Mouse (Mus musculus): ENCODE data around the gene Wfs1. TPM values are rescaled to one million over a fixed set of nuclear protein-coding genes. Genes with fewer than 3 reads are reported as not detected.
"Not testable (repeated sequence)": the region's sequence is repeated elsewhere in the genome, so short reads cannot be mapped to it uniquely, and the experiment has no call there.

Gene Wfs1
- polyA plus RNA-seq, 1 experiment from 2014 or later: 13.1 TPM

GRCm38 (mm10) chr5:36945102-36945701 is 43.8 kb downstream of the Wfs1 start:
- 43% methylated on average over 8 of the region's 8 CpGs for WGBS
- ATAC-seq (ENCODE audit: insufficient read depth, low FRiP score): no peak
- Histone ChIP-seq H3K36me3 (ENCODE audit: control insufficient read depth, insufficient read depth, low read length) (no peaks in the 10 kb centered on the region), H3K9me3 (replicated peaks; ENCODE audit: control insufficient read depth, low read length) (no peaks in the 10 kb centered on the region), H3K4me2 (ENCODE audit: low read depth, low read length) (no peak overlapping the region), H3K27me3 (ENCODE audit: control insufficient read depth, insufficient read depth, low read length) (no peaks in the 10 kb centered on the region), H3K9ac (ENCODE audit: low read length) (no peak overlapping the region), H3K4me1 (ENCODE audit: control insufficient read depth, insufficient read depth, low read length) (no peaks in the 10 kb centered on the region), H3K27ac (ENCODE audit: low read length) (no peak overlapping the region), H3K4me3 (replicated peaks; ENCODE audit: low read length) (no peak overlapping the region)

DNA sequence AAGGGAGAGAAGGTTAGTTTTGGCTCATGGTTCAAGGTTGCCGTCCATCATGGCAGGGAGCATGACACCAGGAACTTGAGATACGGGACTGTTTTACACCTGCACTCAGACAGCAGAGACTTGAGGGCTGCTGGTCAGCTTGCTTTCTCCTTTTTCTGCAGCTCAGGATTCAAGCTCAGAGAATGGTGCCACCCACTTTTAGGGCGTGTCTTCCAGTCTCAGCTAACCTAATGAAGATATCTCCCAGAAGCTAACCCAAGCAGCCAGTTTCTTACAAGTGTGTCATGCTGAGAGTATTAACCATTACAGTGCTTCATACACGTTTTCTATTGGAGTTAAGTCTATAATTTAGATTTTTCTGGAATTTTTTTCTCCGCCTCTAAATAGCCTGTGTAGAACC is 44.5 kb downstream of the Wfs1 start:
- Histone ChIP-seq H3K4me1 (ENCODE audit: control insufficient read depth, insufficient read depth, low read length) (no peaks in the 10 kb centered on the region), H3K4me3 (replicated peaks; ENCODE audit: low read length) (no peak overlapping the region), H3K9ac (ENCODE audit: low read length) (no peak overlapping the region), H3K9me3 (replicated peaks; ENCODE audit: control insufficient read depth, low read length) (no peaks in the 10 kb centered on the region), H3K27ac (ENCODE audit: low read length) (no peak overlapping the region), H3K27me3 (ENCODE audit: control insufficient read depth, insufficient read depth, low read length) (no peaks in the 10 kb centered on the region), H3K4me2 (ENCODE audit: low read depth, low read length) (no peak overlapping the region), H3K36me3 (ENCODE audit: control insufficient read depth, insufficient read depth, low read length) (no peaks in the 10 kb centered on the region)
- 54% methylated on average over 5 of the region's 5 CpGs for WGBS
- no peak for ATAC-seq (ENCODE audit: insufficient read depth, low FRiP score)

DNA sequence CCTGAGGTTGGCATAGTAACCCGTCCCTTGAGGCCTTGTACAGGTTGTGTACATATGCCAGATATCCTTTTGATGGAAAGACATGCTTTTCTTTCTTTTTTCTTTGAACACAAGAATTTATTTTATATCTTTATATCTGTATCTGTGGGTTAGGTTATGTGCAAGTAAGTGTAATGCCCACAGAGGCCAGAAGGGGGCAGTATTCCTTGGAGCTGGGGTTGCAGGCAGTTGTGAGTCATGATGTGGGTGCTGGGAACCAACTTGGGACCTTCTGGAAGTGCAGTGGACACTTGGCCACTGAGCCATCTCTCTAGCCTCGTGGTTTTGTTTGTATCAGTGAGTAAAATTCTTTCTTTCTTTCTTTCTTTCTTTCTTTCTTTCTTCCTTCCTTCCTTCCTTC is 46.6 kb downstream of the Wfs1 start:
- Histone ChIP-seq H3K4me2 (ENCODE audit: low read depth, low read length) (no peak overlapping the region), H3K27ac (ENCODE audit: low read length) (no peak overlapping the region), H3K4me3 (replicated peaks; ENCODE audit: low read length) (no peak overlapping the region), H3K36me3 (ENCODE audit: control insufficient read depth, insufficient read depth, low read length) (no peaks in the 10 kb centered on the region), H3K27me3 (ENCODE audit: control insufficient read depth, insufficient read depth, low read length) (no peaks in the 10 kb centered on the region), H3K9me3 (replicated peaks; ENCODE audit: control insufficient read depth, low read length) (no peaks in the 10 kb centered on the region), H3K9ac (ENCODE audit: low read length) (no peak overlapping the region), H3K4me1 (ENCODE audit: control insufficient read depth, insufficient read depth, low read length) (no peaks in the 10 kb centered on the region)
- 85% methylated on average over 2 of the region's 2 CpGs for WGBS
- no peak for ATAC-seq (ENCODE audit: insufficient read depth, low FRiP score)

GRCm38 (mm10) chr5:36938991-36939390 is 50.0 kb downstream of the Wfs1 start:
- not testable (repeated sequence) for H3K9ac ChIP-seq (ENCODE audit: low read length); H3K4me1 ChIP-seq (ENCODE audit: control insufficient read depth, insufficient read depth, low read length); H3K36me3 ChIP-seq (ENCODE audit: control insufficient read depth, insufficient read depth, low read length); H3K4me3 ChIP-seq (replicated peaks; ENCODE audit: low read length); H3K27me3 ChIP-seq (ENCODE audit: control insufficient read depth, insufficient read depth, low read length); ATAC-seq (ENCODE audit: insufficient read depth, low FRiP score); H3K27ac ChIP-seq (ENCODE audit: low read length); H3K4me2 ChIP-seq (ENCODE audit: low read depth, low read length); H3K9me3 ChIP-seq (replicated peaks; ENCODE audit: control insufficient read depth, low read length)
- 50% methylated on average over 2 of the region's 2 CpGs for WGBS

- H3K27ac ChIP-seq (ENCODE audit: low read length): no peak overlapping the region
- H3K4me2 ChIP-seq (ENCODE audit: low read depth, low read length): no peak overlapping the region
- no peak overlapping the region for H3K4me3 ChIP-seq (replicated peaks; ENCODE audit: low read length)
- H3K9ac ChIP-seq (ENCODE audit: low read length): no peak overlapping the region
- WGBS: 87% methylated on average over 5 of the region's 5 CpGs
- H3K36me3 ChIP-seq (ENCODE audit: control insufficient read depth, insufficient read depth, low read length): no peaks in the 10 kb centered on the region
- no peaks in the 10 kb centered on the region for H3K27me3 ChIP-seq (ENCODE audit: control insufficient read depth, insufficient read depth, low read length)
- H3K4me1 ChIP-seq (ENCODE audit: control insufficient read depth, insufficient read depth, low read length): no peaks in the 10 kb centered on the region
- no peaks in the 10 kb centered on the region for H3K9me3 ChIP-seq (replicated peaks; ENCODE audit: control insufficient read depth, low read length)
- ATAC-seq (ENCODE audit: insufficient read depth, low FRiP score): no peak
Observed at GRCm38 (mm10) chr5:36938021-36938420, 51.0 kb downstream of the Wfs1 start.

- ATAC-seq (ENCODE audit: insufficient read depth, low FRiP score): no peak
- no peaks in the 10 kb centered on the region for H3K36me3 ChIP-seq (ENCODE audit: control insufficient read depth, insufficient read depth, low read length)
- no peaks in the 10 kb centered on the region for H3K9me3 ChIP-seq (replicated peaks; ENCODE audit: control insufficient read depth, low read length)
- no peaks in the 10 kb centered on the region for H3K27me3 ChIP-seq (ENCODE audit: control insufficient read depth, insufficient read depth, low read length)
- WGBS: 77% methylated on average over 7 of the region's 7 CpGs
- H3K4me1 ChIP-seq (ENCODE audit: control insufficient read depth, insufficient read depth, low read length): no peaks in the 10 kb centered on the region
- no peak overlapping the region for H3K4me2 ChIP-seq (ENCODE audit: low read depth, low read length)
- H3K4me3 ChIP-seq (replicated peaks; ENCODE audit: low read length): no peak overlapping the region
- no peak overlapping the region for H3K9ac ChIP-seq (ENCODE audit: low read length)
- H3K27ac ChIP-seq (ENCODE audit: low read length): no peak overlapping the region
Observed at GRCm38 (mm10) chr5:36936548-36936947, 52.5 kb downstream of the Wfs1 start.

DNA sequence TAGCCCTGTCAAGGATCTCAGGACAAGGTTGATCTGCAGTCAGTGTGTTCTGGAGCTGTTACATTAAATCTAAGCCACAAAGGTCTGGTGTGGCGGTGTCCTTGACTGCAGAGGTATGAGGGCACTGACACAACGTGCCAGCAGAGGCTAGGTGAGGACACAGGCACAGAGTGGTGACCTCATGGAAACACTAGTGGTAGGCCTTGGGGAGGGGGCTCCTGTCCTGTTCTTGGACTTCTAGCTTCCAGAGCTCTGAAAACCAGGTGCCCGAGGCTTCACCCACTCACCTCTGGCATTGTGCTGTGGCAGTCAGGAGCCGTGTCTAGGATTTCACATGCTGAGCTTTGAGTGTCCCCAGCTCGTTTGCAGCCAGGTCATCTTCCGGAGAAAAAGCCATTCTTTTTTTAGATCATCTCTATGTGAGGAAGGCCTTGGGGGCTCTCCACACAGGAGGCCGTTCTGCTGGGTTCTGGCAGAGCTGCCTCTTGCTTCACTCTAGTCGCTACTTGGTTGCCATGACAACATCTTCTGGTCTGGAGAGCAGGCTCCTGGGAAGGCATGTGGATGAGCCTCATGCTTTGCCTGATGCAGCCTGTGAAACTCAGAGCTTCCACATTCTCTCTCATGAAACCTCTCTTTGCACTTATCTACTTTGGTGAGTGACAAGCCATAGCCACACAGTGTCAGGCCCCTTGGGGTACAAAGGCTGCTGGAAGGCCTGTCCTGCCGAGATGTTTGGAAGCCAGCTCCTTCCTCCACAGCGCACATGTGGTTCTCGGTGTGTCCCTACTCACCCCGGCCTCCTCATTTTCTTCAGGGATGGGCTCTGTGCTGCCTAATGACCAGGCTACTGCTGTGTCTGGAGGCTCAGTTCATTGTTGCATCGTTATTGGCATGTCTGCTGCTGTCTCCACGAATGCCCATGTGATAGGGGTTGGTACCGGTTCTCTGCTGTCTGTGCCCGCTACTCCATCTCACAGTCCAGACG is 53.2 kb downstream of the Wfs1 start:
- Histone ChIP-seq H3K9me3 (replicated peaks; ENCODE audit: control insufficient read depth, low read length) (no peaks in the 10 kb centered on the region), H3K27me3 (ENCODE audit: control insufficient read depth, insufficient read depth, low read length) (no peaks in the 10 kb centered on the region), H3K4me1 (ENCODE audit: control insufficient read depth, insufficient read depth, low read length) (no peaks in the 10 kb centered on the region), H3K4me2 (ENCODE audit: low read depth, low read length) (no peak overlapping the region), H3K27ac (ENCODE audit: low read length) (no peak overlapping the region), H3K36me3 (ENCODE audit: control insufficient read depth, insufficient read depth, low read length) (no peaks in the 10 kb centered on the region), H3K4me3 (replicated peaks; ENCODE audit: low read length) (no peak overlapping the region), H3K9ac (ENCODE audit: low read length) (no peak overlapping the region)
- WGBS: 69% methylated on average over 17 of the region's 17 CpGs
- no peak for ATAC-seq (ENCODE audit: insufficient read depth, low FRiP score)

- Histone ChIP-seq H3K36me3 (ENCODE audit: control insufficient read depth, insufficient read depth, low read length) (no peaks in the 10 kb centered on the region), H3K4me1 (ENCODE audit: control insufficient read depth, insufficient read depth, low read length) (no peaks in the 10 kb centered on the region), H3K4me2 (ENCODE audit: low read depth, low read length) (no peak overlapping the region), H3K4me3 (replicated peaks; ENCODE audit: low read length) (no peak overlapping the region), H3K9ac (ENCODE audit: low read length) (no peak overlapping the region), H3K27me3 (ENCODE audit: control insufficient read depth, insufficient read depth, low read length) (no peaks in the 10 kb centered on the region), H3K27ac (ENCODE audit: low read length) (no peak overlapping the region), H3K9me3 (replicated peaks; ENCODE audit: control insufficient read depth, low read length) (no peaks in the 10 kb centered on the region)
- WGBS: 42% methylated on average over 7 of the region's 8 CpGs
- peak; percentile 41; the same call in 1 of the 2 replicates for ATAC-seq (ENCODE audit: insufficient read depth, low FRiP score)
Observed at GRCm38 (mm10) chr5:36933383-36933782, 55.6 kb downstream of the Wfs1 start.

- H3K4me3 ChIP-seq (replicated peaks; ENCODE audit: low read length): no peak overlapping the region
- H3K27me3 ChIP-seq (ENCODE audit: control insufficient read depth, insufficient read depth, low read length): no peaks in the 10 kb centered on the region
- H3K4me2 ChIP-seq (ENCODE audit: low read depth, low read length): no peak overlapping the region
- H3K9ac ChIP-seq (ENCODE audit: low read length): no peak overlapping the region
- no peaks in the 10 kb centered on the region for H3K9me3 ChIP-seq (replicated peaks; ENCODE audit: control insufficient read depth, low read length)
- no peaks in the 10 kb centered on the region for H3K36me3 ChIP-seq (ENCODE audit: control insufficient read depth, insufficient read depth, low read length)
- no peak for ATAC-seq (ENCODE audit: insufficient read depth, low FRiP score)
- no peaks in the 10 kb centered on the region for H3K4me1 ChIP-seq (ENCODE audit: control insufficient read depth, insufficient read depth, low read length)
- 66% methylated on average over 3 of the region's 3 CpGs for WGBS
- no peak overlapping the region for H3K27ac ChIP-seq (ENCODE audit: low read length)
Observed at GRCm38 (mm10) chr5:36929376-36929775, 59.6 kb downstream of the Wfs1 start.
